Comparison of ENCODE assay signal across 9 mouse cellular contexts in genomic region chrX:36456031-36456430, GRCm38 (mm10). TPM values are rescaled to one million over a fixed set of nuclear protein-coding genes. Genes with fewer than 3 reads are reported as not detected.
DNase-seq lines count a peak whose midpoint lies in the region; ATAC-seq and TF ChIP-seq lines count a peak whose summit lies in the region.
"Had no signal": no experiment of that assay in that cellular context is flagged by ENCODE, and none has a peak within 500 bp of the region (broad histone marks: within the 10 kb centered on the region; RNA-seq: fewer than 3 reads in every experiment).

No protein-coding gene starts in this region.

- peak; percentile 10 for DNase-seq in cerebellum, adult 9-10 months
- no peak for DNase-seq in left cerebral cortex, adult 2 months (ENCODE audit: extremely low spot score in 1 of 2, low spot score in 2 of 2)
- no peak for DNase-seq in left cerebral cortex, adult 11 months (ENCODE audit: low spot score)
- DNase-seq in ES-CJ7 (ENCODE audit: low read depth, low spot score): peak; percentile 26
- DNase-seq in embryo, embryonic 9.5 days (ENCODE audit: extremely low spot score): peak; percentile 1
- peak; percentile 44 for DNase-seq in lung, postnatal 36 days
- no peak for DNase-seq in Muller cell, postnatal 12 days (ENCODE audit: inconsistent ontology term)

- no peak for ATAC-seq in cerebellum, adult (ENCODE audit: insufficient number of reproducible peaks, low FRiP score, low TSS enrichment)

- no peak overlapping the region for H3K27ac ChIP-seq in left cerebral cortex, adult 2 months

- TF ChIP-seq CTCF in left cerebral cortex, adult 2 months (IDR thresholded peaks at IDR 0.05): peak; percentile 73

- intact Hi-C loops in left cerebral cortex, adult 2 months (cut with DNase I): no loop called here

- no peak overlapping the region for H3K4me3 ChIP-seq in left cerebral cortex, adult 2 months

RNA-seq across cellular contexts. Expression of gene Gm14569, which starts 35.6 kb away (rescaled TPM):
- total RNA-seq in left cerebral cortex, adult 2 months (2021): not detected

RNA-seq across cellular contexts. Expression of gene Gm6268, which starts 55.0 kb away (rescaled TPM):
- total RNA-seq in left cerebral cortex, adult 2 months (2021): not detected
- total RNA-seq: left cerebral cortex, postnatal 25 days had no signal

Comparison
In these comparisons a context has a peak if more than half of its experiments do, and no peak if none do; other contexts are left out.
1. DNase-seq: peak in cerebellum, adult 9-10 months (single experiment), ES-CJ7 (single experiment), embryo, embryonic 9.5 days (single experiment) and lung, postnatal 36 days (single experiment); none in left cerebral cortex, adult 2 months (0 of 2), left cerebral cortex, adult 11 months (single experiment) and Muller cell, postnatal 12 days (single experiment).